Mouse (Mus musculus): ENCODE data around the gene Mars.
"Not testable (repeated sequence)": the region's sequence is repeated elsewhere in the genome, so short reads cannot be mapped to it uniquely, and the experiment has no call there.

Gene Mars

GRCm38 (mm10) chr10:127310523-127311475 lies 787 bp downstream of the Mars start:
- no peak for DNase-seq (ENCODE audit: low spot score in 2 of 2)

GRCm38 (mm10) chr10:127309167-127309566 lies 2.4 kb downstream of the Mars start:
- DNase-seq (ENCODE audit: low spot score in 2 of 2): not testable (repeated sequence)

GRCm38 (mm10) chr10:127303136-127303535 lies 8.4 kb downstream of the Mars start:
- no peak for DNase-seq (ENCODE audit: low spot score in 2 of 2)

- no peak for DNase-seq (ENCODE audit: low spot score in 2 of 2)
Measured at GRCm38 (mm10) chr10:127300361-127300760, 11.2 kb downstream of the Mars start.

- DNase-seq (ENCODE audit: low spot score in 2 of 2): no peak
Measured at GRCm38 (mm10) chr10:127297015-127297871, 14.3 kb downstream of the Mars start.

- no peak for DNase-seq (ENCODE audit: low spot score in 2 of 2)
Measured at GRCm38 (mm10) chr10:127295986-127296794, 15.4 kb downstream of the Mars start.

- DNase-seq (ENCODE audit: low spot score in 2 of 2): no peak
Measured at GRCm38 (mm10) chr10:127294895-127295510, 16.6 kb downstream of the Mars start.

GRCm38 (mm10) chr10:127293590-127294113 lies 17.9 kb downstream of the Mars start:
- no peak for DNase-seq (ENCODE audit: low spot score in 2 of 2)

GRCm38 (mm10) chr10:127292987-127293538 lies 18.5 kb downstream of the Mars start:
- no peak for DNase-seq (ENCODE audit: low spot score in 2 of 2)

- DNase-seq (ENCODE audit: low spot score in 2 of 2): no peak
Measured at GRCm38 (mm10) chr10:127291881-127292638, 19.5 kb downstream of the Mars start.

GRCm38 (mm10) chr10:127290930-127291880 lies 20.4 kb downstream of the Mars start:
- DNase-seq (ENCODE audit: low spot score in 2 of 2): peak in 1 of 2 experiments; percentile 74

GRCm38 (mm10) chr10:127290307-127290929 lies 21.2 kb downstream of the Mars start:
- peak; percentile 98 to 100 for DNase-seq (ENCODE audit: low spot score in 2 of 2)

GRCm38 (mm10) chr10:127289573-127290191 lies 21.9 kb downstream of the Mars start:
- peak; percentile 46 to 66 for DNase-seq (ENCODE audit: low spot score in 2 of 2)

- DNase-seq (ENCODE audit: low spot score in 2 of 2): peak; percentile 83 to 85
Measured at GRCm38 (mm10) chr10:127288800-127289572, 22.6 kb downstream of the Mars start, which contains the start of gene Mbd6. Gene Mbd6, minus strand, starts transcription at chr10:127289018.

- no peak for DNase-seq (ENCODE audit: low spot score in 2 of 2)
Measured at GRCm38 (mm10) chr10:127288328-127288799, 23.2 kb downstream of the Mars start.

- peak in 1 of 2 experiments; percentile 26 for DNase-seq (ENCODE audit: low spot score in 2 of 2)
Measured at GRCm38 (mm10) chr10:127287936-127288293, 23.7 kb downstream of the Mars start.

Measured in urinary bladder, adult 18-20 months (tissue).